Mouse (Mus musculus) adrenal gland, postnatal 25 days (tissue): ENCODE results near the gene Pum2. TPM values are rescaled to one million over a fixed set of nuclear protein-coding genes. Genes with fewer than 3 reads are reported as not detected.
"Not testable (repeated sequence)": the region's sequence is repeated elsewhere in the genome, so short reads cannot be mapped to it uniquely, and the experiment has no call there.

Experiments used
- DNase-seq: peaks from one replicate; pipeline ENCODE4 v3.0.0; 2021; ENCODE audit warnings: mixed read lengths
- long read RNA-seq: library from polyadenylated mRNA; stranded (forward); transcript quantifications from one replicate; pipeline ENCODE4 v2.0.0, GENCODE M21; 2021
- total RNA-seq: library from RNA; stranded (reverse); gene quantifications from 2 replicates; pipeline ENCODE4 v1.2.3, GENCODE M21; 2021

The Pum2 gene
- 119 and 159 TPM in 2 replicates for total RNA-seq
- long read RNA-seq, full-length matches to known transcripts: 10 of 31 reads
- long read RNA-seq, partial matches to known transcripts: 4 of 31 reads
- long read RNA-seq, other reads (novel, unspliced or antisense): 17 of 31 reads

DNA sequence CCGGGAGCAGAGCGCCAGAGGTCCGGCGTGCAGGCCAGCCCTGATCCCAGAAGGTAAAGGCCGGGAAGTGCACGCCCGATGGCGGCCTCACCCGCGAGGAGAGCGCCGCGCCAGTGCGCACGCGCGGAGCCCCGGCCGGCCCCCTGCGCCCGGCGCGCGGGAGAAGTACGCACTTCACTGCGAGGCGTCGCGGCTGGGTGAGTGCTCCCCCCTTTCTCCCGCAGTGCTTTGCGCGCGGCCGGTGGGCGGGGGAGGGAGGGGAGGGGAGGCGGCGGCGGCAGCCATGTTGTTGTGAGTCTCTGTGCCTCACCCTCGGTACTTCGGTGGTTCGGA lies at the start of gene Pum2:
Pum2 (plus strand) TSS at position 161 of the 333 bp plus-strand sequence.
- DNase-seq: peak; percentile 94

DNA sequence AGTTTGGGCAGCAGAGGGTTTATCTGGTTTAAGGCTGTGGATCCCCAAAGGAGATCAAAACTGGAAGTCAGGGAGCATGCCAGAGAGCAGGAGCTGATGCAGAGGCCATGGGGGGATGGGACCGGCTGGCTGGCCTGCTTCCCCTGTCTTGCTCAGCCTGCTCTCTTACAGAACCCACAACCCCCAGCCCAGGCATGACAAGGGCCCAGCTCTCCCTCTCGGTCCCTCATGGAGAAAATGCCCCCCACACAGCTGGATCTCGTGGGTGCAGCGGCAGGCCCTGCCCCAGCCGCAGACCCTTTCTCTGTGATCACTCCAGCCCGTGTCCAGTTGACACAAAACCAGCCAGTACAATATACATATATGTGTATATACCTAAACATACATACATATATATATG lies 44.4 kb upstream of the Pum2 start:
- DNase-seq: no peak

DNA sequence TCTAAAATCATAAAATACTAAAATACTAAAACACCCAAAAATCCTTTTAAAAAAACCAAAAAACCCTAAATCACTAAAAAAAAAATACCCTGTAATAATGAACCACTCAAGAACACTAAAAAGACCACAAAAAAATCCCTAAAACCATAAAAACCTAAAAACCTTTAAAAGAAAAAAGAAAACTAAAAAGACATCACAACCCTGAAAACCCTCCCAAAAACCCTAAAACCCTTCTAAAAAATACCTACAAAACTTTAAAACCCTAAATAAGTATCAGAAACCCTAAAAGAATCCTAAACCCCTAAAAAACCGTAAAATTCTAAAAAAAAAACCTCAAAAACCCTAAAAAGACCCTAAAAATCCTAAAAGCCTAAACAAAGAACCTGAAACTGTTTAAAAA lies 42.2 kb upstream of the Pum2 start:
- DNase-seq: no peak

DNA sequence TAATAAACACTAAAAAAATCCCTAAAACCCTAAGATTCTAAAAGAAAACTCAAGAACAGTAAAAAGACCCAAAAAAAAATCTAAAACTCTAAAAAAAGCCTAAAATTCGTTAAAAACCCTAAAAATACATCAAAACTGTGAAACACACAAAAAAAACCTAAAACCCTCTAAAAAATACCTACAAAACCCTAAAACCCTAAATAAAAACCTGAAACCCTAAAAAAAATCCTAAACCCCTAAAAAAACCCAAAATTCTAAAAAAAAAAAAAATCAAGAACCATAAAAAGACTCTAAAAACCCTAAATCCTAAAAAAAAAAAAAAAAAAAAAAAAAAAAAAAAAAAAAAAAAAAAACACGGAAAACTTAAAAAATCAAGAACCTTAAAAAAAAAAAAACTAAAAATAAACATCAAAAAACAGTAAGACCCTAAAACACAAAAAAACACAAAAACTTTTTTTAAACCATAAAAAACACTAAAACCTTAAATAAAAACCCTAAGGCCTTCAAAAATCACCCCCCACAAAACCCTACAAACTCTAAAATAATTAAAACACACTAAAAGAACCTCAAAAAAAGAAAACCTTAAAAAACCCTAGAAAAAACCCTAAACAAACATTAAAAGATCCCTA lies 41.1 kb upstream of the Pum2 start:
- no peak for DNase-seq

DNA sequence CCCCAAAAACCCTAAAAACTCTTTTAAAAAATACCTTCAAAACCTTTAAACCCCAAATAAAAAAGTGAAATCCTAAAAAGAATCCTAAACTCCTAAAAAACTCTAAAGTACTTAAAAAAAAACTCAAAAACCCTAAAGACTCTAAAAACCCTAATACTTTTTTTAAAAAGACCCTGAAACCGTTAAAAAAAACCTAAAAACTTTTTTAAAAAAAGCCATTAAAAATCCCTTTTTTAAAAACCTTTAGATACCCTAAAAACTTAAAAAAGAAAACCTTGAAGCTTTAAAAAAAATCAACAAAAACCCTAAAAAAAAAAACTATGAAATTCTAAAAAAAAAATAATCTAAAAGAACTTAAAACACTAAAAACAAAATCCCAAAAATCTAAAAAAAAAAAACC lies 39.6 kb upstream of the Pum2 start:
- DNase-seq: no peak

DNA sequence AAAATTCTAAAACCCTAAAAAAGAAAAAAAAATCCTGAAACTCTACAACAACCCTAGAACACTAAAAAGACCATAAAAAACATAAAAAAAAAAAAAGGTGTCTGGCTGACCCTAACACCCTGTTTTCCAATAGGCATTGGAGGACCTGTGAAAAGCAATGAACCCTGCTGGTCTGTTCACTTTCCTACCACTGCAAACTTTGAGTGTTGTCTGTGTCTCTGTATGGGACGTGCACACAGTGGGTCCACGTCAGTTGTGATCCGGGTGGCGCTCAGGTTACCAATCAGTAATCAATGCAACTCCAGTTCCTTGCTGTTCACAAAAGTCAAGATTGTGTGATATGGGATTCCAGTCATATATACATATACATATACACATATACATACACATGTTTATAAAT lies 38.4 kb upstream of the Pum2 start:
- no peak for DNase-seq

DNA sequence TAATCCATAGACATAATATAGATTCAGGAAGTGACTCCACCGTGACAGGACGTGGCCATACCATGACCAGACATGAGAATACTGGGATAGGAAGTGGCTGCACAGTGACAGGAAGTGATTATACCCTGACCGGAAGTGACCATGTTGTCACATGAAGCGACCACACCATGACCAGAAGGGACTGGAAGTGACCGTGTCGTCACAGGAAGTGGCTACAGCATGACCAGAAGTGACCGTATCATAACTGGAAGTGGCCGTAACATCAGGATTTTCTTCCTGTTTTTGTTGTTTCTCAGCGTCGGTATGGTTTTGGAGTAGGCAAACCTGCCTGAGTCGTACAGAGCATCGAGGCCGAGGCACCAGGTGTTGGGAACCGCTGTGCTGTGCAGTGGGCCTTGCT lies 37.0 kb upstream of the Pum2 start:
- no peak for DNase-seq

DNA sequence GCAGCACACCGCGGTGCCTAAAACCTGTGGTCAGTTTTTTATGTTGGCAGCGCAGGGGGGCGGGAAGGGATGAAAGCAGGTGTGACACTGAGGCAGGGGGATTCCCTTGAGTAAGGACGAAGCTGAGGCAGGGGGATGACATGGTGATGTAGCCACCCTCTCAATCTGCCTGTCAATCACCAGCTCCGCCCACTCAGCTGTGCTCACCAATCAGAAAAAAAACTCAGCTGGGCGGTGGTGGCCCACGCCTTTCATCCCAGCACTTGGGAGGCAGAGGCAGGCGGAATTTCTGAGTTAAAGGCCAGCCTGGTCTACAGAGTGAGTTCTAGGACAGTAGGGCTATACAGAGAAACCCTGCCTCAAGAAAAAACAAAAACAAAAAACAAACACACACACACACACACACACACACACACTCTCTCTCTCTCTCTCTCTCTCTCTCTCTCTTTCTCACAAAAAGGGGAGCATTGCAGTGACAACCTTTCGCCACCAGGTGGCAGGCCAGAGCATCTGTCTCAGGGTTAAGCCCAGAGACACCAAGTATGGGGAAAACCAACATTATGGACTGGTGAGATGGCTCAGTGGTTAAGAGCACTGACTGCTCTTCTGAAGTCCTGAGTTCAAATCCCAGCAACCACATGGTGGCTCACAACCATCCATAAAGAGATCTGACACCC lies 35.4 kb upstream of the Pum2 start:
- DNase-seq: peak; percentile 81

DNA sequence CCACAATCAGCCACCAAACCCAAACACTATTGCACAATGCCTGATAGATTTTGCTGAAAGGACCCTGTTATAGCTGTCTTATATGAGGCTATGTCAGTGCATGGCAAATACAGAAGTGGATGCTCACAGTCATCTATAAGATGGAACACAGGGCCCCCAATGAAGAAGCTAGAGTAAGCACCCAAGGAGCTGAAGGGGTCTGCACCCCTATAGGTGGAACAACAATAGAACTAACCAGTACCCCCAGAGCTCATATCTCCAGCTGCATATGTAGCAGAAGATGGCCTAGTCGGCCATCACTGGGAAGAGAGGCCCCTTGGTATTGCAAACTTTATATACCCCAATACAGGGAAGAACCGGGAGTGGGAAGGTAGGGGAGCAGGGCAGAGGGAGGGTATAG lies 33.7 kb upstream of the Pum2 start:
- not testable (repeated sequence) for DNase-seq

DNA sequence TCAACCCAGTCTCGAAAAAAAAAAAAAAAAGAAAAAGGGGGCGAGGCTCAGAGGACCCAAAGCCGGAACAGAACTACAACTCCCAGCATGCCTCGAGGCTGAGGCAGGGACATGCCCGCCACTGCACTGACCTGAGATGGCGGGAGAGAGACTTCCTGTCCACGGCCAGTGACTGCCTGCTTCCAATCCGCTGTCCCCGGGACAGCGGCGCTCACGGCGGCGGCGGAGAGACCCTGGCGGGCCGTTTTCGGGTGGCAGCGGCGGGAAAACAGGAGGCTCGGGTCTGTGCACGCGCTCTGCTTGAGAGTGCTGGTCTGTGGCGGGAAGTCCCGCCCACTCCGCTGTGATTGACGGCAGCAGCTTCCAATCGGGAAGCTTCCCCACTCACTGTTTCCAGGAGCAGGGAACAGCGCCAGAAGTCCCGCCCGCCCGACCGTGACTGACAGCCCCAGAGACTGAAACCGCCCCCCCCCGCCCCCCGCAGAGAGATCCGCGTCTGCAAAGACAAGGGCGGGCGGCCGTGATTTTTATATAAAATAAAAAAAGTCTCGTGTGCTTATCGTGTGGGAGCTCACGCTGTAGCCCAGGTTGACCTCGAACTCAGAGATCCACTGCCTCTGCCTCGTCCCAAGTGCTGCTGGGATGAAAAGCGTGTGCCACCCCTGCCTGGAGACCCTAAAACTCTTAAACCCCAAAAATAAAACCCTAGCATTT lies 33.1 kb upstream of the Pum2 start:
- peak; percentile 99 for DNase-seq

DNA sequence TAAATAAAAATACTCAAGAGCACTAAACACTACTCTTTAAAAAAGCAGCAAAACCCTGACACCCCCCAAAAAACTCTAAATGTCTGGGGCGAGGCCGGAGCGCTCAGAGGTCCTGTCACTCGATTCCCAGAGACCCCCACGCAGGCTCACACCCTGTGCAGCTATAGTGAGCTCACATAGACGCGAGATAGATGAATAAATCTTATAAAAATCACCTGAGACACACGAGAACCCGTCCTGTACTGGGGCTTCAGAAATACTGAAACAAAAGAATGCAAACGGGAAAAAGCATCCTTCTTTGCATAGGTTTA lies 32.6 kb upstream of the Pum2 start:
- DNase-seq: no peak

DNA sequence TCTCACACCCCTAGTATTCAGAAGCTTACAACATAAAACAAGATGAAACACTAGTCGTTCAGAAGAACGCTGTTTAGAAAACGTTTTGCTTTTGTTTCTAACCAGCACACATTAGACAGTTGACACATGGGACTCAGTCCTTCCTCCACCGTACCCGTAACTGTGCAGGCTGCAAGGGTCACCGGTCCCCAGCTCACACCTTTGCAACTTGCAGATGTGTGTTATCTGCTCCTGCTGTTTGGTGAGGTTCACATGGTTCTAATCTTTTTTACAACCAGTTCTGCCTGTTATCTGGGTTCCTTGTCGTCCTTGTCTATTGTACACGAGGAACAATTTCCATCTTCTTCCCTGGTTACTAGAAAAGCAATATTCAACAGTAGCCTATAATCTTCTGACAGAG lies 25.7 kb upstream of the Pum2 start:
- DNase-seq: not testable (repeated sequence)

DNA sequence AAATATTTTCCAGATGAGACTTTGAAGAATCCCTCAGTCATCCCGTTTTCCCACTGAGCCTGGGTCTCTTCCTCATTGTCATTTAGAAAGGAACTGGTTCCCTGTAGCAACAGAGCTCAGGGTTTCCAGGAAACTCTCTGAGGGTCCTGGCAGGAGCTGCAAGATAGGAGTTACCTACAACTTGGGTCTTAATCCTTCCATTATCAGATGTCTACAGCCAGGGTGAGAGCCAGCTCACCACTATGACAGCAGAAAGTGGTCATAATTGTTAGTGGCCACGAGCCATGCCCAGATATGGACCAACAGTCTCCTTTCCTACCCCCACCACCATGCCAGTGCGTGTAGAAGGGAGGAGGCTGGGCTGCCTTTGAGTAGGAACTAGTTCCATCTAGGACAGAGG lies 23.9 kb upstream of the Pum2 start:
- DNase-seq: not testable (repeated sequence)

DNA sequence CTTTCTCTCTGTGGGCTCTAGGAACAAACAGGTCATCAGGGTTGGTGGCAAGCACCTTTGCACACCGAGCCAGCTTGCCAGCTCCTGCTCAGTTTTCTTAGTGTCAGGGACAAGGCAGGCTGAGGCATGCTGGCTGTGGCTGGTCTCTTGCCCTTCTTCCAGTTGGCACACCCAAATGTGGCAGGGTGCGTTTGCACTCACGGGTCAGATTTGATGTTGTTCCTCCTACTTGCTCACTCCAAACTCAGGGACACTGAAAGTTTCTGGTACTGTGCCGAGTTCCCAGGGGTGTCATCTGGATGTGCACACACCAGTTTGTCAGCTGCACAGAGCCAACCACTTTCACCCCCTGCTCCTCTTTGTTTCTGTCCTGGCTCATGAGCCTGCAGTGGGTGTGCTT lies 17.3 kb upstream of the Pum2 start:
- no peak for DNase-seq

DNA sequence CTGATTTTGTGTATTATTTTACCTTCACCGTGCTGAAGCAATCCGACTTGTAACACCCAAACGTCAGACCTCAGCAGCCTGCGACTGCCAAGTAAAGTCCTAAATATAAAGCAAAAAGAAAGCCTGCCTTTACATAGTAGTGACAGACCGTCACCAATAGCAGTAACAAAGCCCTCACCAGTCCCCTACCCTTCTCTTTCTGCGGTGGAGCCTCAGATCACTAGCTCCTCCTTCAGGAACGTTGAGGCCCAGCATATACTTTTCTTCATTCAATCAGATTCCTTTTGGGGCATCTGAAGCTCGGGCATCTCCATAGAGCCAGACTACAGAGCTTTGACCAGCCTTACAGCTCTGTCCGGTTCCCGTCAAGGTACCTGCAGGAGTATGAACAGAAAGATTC lies 16.8 kb upstream of the Pum2 start:
- no peak for DNase-seq

DNA sequence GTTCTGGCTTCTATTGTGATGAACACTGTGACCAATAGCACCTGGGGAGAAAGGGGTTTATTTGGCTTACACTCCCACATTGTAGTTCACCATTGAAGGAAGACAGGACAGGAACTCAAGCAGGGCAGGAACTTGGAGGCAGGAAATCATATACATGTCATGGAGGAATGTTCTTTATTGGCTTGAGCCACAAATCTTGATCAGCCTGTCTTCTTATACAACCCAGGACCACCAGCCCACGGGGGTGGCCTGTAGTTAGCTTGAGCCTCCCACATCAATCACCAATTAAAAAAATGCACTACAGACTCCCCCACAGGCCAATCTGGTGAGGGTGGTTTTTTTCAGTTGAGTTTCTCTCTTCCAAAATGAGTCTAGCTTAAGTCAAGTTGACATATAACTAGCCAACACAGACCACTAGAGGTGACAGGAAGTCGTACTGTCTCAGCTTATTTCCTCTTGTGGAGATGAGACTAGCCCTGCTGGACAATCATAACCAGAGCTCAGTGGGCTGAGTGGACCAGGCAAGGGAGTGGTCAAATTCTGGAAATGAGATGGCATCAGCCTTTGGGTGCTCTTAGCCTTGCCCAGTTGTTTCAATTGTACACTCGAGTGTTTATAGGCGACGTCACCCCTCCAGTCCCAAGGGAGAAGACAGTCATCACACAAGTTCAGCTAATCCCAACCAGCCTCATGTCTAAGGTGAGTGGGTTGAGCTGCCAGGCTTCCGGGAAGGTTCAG lies 16.1 kb upstream of the Pum2 start:
- DNase-seq: no peak

DNA sequence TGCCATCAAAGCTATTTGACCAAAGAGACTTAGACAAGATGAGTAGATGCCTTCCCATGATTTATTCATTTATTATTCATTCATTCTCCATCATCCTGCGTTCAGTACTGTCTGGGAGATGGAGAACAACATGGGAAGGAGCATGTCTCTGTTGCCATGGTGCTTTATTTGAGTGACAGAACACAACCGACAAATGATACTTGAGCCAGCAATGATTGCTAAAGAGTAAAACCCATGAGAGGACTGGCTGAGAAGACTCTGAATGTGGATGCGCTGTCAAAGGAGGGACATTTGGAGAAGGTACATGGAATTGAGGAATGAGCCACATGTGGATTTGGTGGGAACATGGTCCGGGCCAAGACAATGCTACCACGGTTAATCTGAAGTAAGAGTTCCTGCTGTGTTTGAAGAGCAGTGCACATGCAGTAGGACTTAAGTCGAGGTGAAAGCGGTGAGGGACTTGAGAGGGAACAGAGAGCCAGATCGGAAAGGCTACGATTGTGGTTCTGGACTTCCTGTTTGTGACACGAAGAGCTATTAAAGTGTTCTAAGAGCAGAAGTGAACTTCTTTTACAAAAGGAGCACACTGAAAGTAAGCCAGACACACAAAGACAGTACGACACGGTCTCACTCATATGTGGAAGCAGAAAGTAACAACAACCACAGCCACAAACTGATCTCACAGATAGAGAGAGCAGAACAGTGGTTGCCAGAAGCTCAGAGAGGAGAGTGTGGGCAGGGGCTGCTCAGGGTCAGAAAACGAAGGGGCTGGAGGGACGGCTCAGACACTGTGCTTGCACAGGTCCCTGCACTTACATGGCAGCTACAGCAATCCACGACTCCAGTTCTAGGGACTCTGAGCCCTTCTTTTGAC lies 14.3 kb upstream of the Pum2 start:
- no peak for DNase-seq

DNA sequence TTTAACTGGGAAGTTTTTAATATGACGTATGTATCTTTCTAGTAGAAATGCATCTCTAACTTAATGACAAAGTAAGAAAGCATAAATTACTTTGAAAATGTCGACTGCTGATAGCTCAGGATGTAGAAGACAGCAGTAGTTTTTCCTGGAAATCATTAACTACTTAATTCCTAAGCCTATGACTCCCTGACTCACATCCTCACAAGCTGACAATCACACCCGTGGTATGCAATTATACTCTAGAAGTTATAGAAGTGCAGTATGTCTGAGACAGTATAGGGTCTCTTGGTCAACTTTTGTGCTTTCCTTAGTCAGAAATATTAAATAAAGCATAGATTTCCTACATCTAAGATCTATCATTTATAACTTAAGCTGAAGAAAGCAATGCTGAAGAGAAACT lies 12.2 kb upstream of the Pum2 start:
- no peak for DNase-seq

DNA sequence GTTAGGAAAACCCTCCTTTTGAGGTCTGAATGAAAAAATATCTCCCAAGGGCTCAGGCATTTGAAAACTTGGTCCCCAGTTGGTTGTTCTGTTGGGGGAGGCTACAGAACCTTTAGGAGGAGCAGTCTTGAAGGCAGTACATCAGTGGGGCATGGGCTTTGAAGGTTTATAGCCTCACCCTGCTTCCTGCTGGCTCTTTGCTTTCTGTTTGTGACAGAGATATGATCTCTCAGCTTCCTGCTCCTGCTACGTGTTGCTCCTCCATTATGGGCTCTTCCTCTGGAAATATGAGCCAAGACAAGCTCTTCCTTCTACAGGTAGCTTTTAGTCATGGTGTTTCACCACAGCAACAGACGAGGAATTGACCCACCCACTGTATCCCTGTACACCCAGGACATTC lies 11.8 kb upstream of the Pum2 start:
- no peak for DNase-seq

DNA sequence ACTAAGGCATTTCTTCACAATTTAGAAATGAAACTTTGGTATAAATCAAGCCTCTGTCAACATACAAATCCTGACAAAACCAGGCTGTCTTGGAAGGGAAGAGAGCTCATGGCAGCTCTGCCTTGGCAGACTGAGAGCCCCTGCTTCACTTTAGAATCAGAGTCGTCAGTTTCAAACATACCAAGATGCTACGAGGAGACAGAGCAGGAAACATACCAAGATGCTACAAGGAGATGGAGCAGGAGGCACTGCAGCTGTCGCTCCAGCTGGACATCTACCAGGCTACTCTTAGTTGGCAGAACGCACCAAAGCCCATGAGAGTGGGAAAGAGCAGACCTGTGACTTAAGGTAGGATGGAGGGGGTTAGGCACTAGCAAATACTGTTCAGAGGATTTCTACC lies 11.2 kb upstream of the Pum2 start:
- DNase-seq: no peak

DNA sequence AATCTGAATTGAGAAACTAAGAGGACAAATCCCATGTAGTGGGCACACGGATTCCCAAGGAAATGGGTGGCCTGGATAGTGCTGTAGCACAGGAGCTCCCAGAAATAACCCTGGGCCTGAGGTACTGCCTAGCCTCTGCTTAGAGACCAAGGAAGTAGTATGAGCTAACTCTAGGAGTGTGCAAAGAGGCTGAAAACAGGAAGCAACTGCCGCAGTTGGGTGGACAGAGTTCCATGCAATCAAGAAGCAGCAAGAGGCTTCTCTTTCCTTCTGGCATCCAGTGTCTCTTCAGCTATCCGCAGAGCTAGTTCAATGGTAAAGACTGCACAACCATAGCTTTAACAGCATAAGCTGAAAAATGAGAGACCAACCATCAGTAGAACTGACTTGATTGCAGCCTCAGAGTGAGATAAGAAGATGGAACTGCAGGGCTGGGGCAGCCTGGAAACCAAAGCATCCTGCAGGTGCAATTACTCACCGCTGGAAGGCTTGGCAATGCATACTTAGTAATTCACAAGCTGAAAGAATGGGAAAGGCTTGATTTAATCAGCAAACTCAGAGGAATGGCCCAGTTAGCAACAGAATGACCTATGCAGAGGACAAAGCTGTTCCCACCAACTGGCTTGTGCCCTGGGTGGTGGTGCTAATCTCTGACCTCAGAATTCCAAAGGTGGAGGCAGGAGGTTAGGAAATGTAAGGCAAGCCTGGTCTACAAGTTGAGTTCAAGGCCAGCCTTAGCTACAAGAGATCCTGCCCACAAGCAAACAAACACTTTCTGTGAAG lies 6.3 kb upstream of the Pum2 start:
- no peak for DNase-seq
